Mouse (Mus musculus) midbrain, postnatal 0 days (tissue): ENCODE measurements around the gene Ss18l1. TPM values are rescaled to one million over a fixed set of nuclear protein-coding genes. Genes with fewer than 3 reads are reported as not detected.

Experiments
- ATAC-seq: fragments of 200-750 bp; cut with Nextera tagmentation; 2 replicates; pipeline ENCODE4 v1.8.0; 2017; ENCODE audit warnings: moderate number of reproducible peaks, mild to moderate bottlenecking, moderate TSS enrichment, moderate library complexity; ENCODE audit not compliant: low FRiP score
- DNase-seq: peaks from one replicate; pipeline ENCODE4 v3.0.0-alpha.2; 2015; ENCODE audit warnings: low spot score
- H3K27ac ChIP-seq: fragments of 300-500 bp; sonication (generic); 2 replicates; pipeline ENCODE4 v1.5.1; 2014; ENCODE audit warnings: low read depth, mild to moderate bottlenecking, low read length, mixed read lengths
- H3K27me3 ChIP-seq: fragments of 300-500 bp; sonication (generic); 2 replicates; pipeline ENCODE4 v1.6.1; 2014; ENCODE audit warnings: low read length, control low read depth, mixed read lengths; ENCODE audit not compliant: insufficient read depth
- H3K36me3 ChIP-seq: fragments of 300-500 bp; sonication (generic); 2 replicates; pipeline ENCODE4 v1.6.1; 2014; ENCODE audit warnings: low read length, control low read depth, mixed read lengths; ENCODE audit not compliant: insufficient read depth
- H3K4me1 ChIP-seq: fragments of 300-500 bp; sonication (generic); 2 replicates; pipeline ENCODE4 v1.6.1; 2014; ENCODE audit warnings: mild to moderate bottlenecking, control low read depth, antibody characterized with exemption, low read length, mixed read lengths; ENCODE audit not compliant: insufficient read depth
- H3K4me2 ChIP-seq: fragments of 300-500 bp; sonication (generic); 2 replicates; pipeline ENCODE4 v1.6.1; 2014; ENCODE audit warnings: low read depth, mild to moderate bottlenecking, low read length, mixed read lengths; ENCODE audit not compliant: poor library complexity, severe bottlenecking
- H3K4me3 ChIP-seq: fragments of 300-500 bp; sonication (generic); 2 replicates; pipeline ENCODE4 v1.5.1; 2014; ENCODE audit warnings: low read depth, mild to moderate bottlenecking, low read length, moderate library complexity
- H3K9ac ChIP-seq: fragments of 300-500 bp; sonication (generic); replicated peaks from 2 replicates; pipeline ENCODE4 v1.6.1; 2014; ENCODE audit warnings: mild to moderate bottlenecking, low read length, moderate library complexity, mixed read lengths; ENCODE audit not compliant: poor library complexity, severe bottlenecking
- H3K9me3 ChIP-seq: fragments of 300-500 bp; sonication (generic); 2 replicates; pipeline ENCODE4 v1.6.1; 2016; ENCODE audit warnings: low read length, control low read depth
- CTCF ChIP-seq: IDR thresholded peaks from 2 replicates; pipeline ENCODE4 v1.5.1; 2016; ENCODE audit warnings: antibody characterized with exemption, mild to moderate bottlenecking
- WGBS: fragments of 180-500 bp; shearing (Covaris S2); extraction: QIAGEN DNeasy Blood & Tissue Kit; methylation state at CpG from one replicate; pipeline ENCODE4 v1.1.7; 2014; 5-methylcytosine and 5-hydroxymethylcytosine counted together
- polyA plus RNA-seq: library from polyadenylated mRNA; unstranded; fragments of >200 nt; fragmentation: Nextera tagmentation; extraction: Ambion mirVana; gene quantifications from 2 replicates; pipeline ENCODE4 v1.2.1, GENCODE M21; 2015
- total RNA-seq: library from RNA; depleted of rRNA; stranded (reverse); fragments of >200 nt; gene quantifications from 2 replicates; pipeline ENCODE4 v1.2.3, GENCODE M21; 2014

The Ss18l1 gene
- total and polyA plus RNA-seq, 2 experiments from 2014 or later, result 49.2 to 110 TPM

- no peak overlapping the region for H3K4me3 ChIP-seq
- no peaks in the 10 kb centered on the region for H3K36me3 ChIP-seq
- H3K27ac ChIP-seq, result no peak overlapping the region
- H3K27me3 ChIP-seq, result peaks cover 12% of the 10 kb centered on the region; the same call in 1 of the 2 replicates
- no peak for TF ChIP-seq CTCF
- ATAC-seq, result no peak
- no peak overlapping the region for H3K4me2 ChIP-seq
- no peaks in the 10 kb centered on the region for H3K4me1 ChIP-seq
- no peak for DNase-seq
- H3K9ac ChIP-seq, result no peak overlapping the region
- WGBS, result 26% methylated on average over 8 of the region's 8 CpGs
- no peaks in the 10 kb centered on the region for H3K9me3 ChIP-seq
These were observed 63.3 kb downstream of the Ss18l1 start for GRCm38 (mm10) chr2:180105441-180106190.

GRCm38 (mm10) chr2:180107081-180107480, 64.8 kb downstream of the Ss18l1 start:
- DNase-seq (no peak), ATAC-seq (no peak)
- Histone ChIP-seq H3K9me3 (no peaks in the 10 kb centered on the region), H3K4me3 (no peak overlapping the region), H3K4me1 (no peaks in the 10 kb centered on the region), H3K4me2 (no peak overlapping the region), H3K27ac (no peak overlapping the region), H3K9ac (no peak overlapping the region), H3K36me3 (no peaks in the 10 kb centered on the region), H3K27me3 (peaks cover 4% of the 10 kb centered on the region; the same call in 1 of the 2 replicates)
- peak; percentile 32 for TF ChIP-seq CTCF
- WGBS, result 66% methylated on average over 4 of the region's 4 CpGs

- no peak overlapping the region for H3K4me2 ChIP-seq
- WGBS, result 77% methylated on average over 6 of the region's 6 CpGs
- H3K36me3 ChIP-seq, result no peaks in the 10 kb centered on the region
- ATAC-seq (no peak), DNase-seq (no peak)
- H3K9me3 ChIP-seq, result no peaks in the 10 kb centered on the region
- no peak for TF ChIP-seq CTCF
- no peak overlapping the region for H3K9ac ChIP-seq
- H3K4me1 ChIP-seq, result no peaks in the 10 kb centered on the region
- no peak overlapping the region for H3K27ac ChIP-seq
- H3K4me3 ChIP-seq, result no peak overlapping the region
- H3K27me3 ChIP-seq, result peaks cover 4% of the 10 kb centered on the region; the same call in 1 of the 2 replicates
These were observed 66.0 kb downstream of the Ss18l1 start for GRCm38 (mm10) chr2:180108285-180108684.

- ATAC-seq (no peak), DNase-seq (peak; percentile 80)
- no peak overlapping the region for H3K27ac ChIP-seq
- no peak overlapping the region for H3K4me3 ChIP-seq
- no peaks in the 10 kb centered on the region for H3K27me3 ChIP-seq
- no peak overlapping the region for H3K4me2 ChIP-seq
- no peak overlapping the region for H3K9ac ChIP-seq
- TF ChIP-seq CTCF, result peak; percentile 39; the same call in 1 of the 2 replicates
- H3K4me1 ChIP-seq, result peaks cover 18% of the 10 kb centered on the region
- no peaks in the 10 kb centered on the region for H3K36me3 ChIP-seq
- 54% methylated on average over 17 of the region's 17 CpGs for WGBS
- H3K9me3 ChIP-seq, result no peaks in the 10 kb centered on the region
These were observed 71.9 kb downstream of the Ss18l1 start for GRCm38 (mm10) chr2:180113909-180114890.

GRCm38 (mm10) chr2:180115279-180115678, 73.0 kb downstream of the Ss18l1 start:
- Histone ChIP-seq H3K9me3 (no peaks in the 10 kb centered on the region), H3K4me1 (peaks cover 21% of the 10 kb centered on the region), H3K27me3 (no peaks in the 10 kb centered on the region), H3K4me3 (no peak overlapping the region), H3K27ac (no peak overlapping the region; the same call in 1 of the 2 replicates), H3K9ac (no peak overlapping the region), H3K36me3 (no peaks in the 10 kb centered on the region), H3K4me2 (no peak overlapping the region)
- no peak for TF ChIP-seq CTCF
- no peak for DNase-seq
- no peak for ATAC-seq
- 23% methylated on average over 6 of the region's 6 CpGs for WGBS
